Mouse (Mus musculus): Measurements from ENCODE around the gene Shroom4. TPM values are rescaled to one million over a fixed set of nuclear protein-coding genes. Genes with fewer than 3 reads are reported as not detected.

Shroom4 gene
- 0.87 and 1.1 TPM in 2 replicates for polyA plus RNA-seq (2015; fragmentation: Nextera tagmentation; extraction: Ambion mirVana)

GRCm38 (mm10) chrX:6399626-6400397 is at the start of gene Shroom4:
Gene Shroom4 (plus strand): TSS chrX:6399854.

Other genes with a start within 250 kb of the Shroom4 start
- 9.4 and 11.8 TPM in 2 replicates for gene Nudt10, start 226.8 kb upstream of the Shroom4 start, polyA plus RNA-seq (2015; fragmentation: Nextera tagmentation; extraction: Ambion mirVana)
- gene Bmp15, start 79.1 kb upstream of the Shroom4 start, polyA plus RNA-seq (2015; fragmentation: Nextera tagmentation; extraction: Ambion mirVana) = 0.44 and 0.85 TPM in 2 replicates

Measured in adrenal gland, postnatal 0 days (tissue).